Mouse (Mus musculus): Measurements from ENCODE around the gene Anapc7. TPM values are rescaled to one million over a fixed set of nuclear protein-coding genes. Genes with fewer than 3 reads are reported as not detected.

The Anapc7 gene
- 27.0 and 27.4 TPM in 2 replicates for polyA plus RNA-seq (2014; fragmentation: Nextera tagmentation; extraction: Ambion mirVana)

- ATAC-seq (replicated peaks; ENCODE audit: low FRiP score) (peak; percentile 11; the same call in 1 of the 2 replicates), DNase-seq (ENCODE audit: low spot score) (no peak)
- WGBS = 15% methylated on average over 17 of the region's 17 CpGs
- peak within 1 kb of the TSS; percentile 94 for H3K9ac ChIP-seq (ENCODE audit: low read depth, low read length)
- no peaks in the 10 kb centered on the region for H3K36me3 ChIP-seq (ENCODE audit: control insufficient read depth, insufficient read depth, low read length)
- H3K4me3 ChIP-seq (ENCODE audit: low read depth, low read length) = peak within 1 kb of the TSS; percentile 99
- no peaks in the 10 kb centered on the region for H3K27me3 ChIP-seq (replicated peaks; ENCODE audit: control insufficient read depth, insufficient read depth, low read length)
- H3K4me2 ChIP-seq = peak within 1 kb of the TSS; percentile 93
- peak within 1 kb of the TSS; percentile 54 for H3K27ac ChIP-seq (ENCODE audit: low read depth, low read length)
- no peaks in the 10 kb centered on the region for H3K9me3 ChIP-seq (ENCODE audit: control insufficient read depth, low read length)
- peaks cover 11% of the 10 kb centered on the region; the same call in 1 of the 2 replicates for H3K4me1 ChIP-seq (replicated peaks; ENCODE audit: control insufficient read depth, insufficient read depth, low read length)
Measured at GRCm38 (mm10) chr5:122421271-122422068, at the start of gene Anapc7. Anapc7 (plus strand) TSS chr5:122421693.

DNA sequence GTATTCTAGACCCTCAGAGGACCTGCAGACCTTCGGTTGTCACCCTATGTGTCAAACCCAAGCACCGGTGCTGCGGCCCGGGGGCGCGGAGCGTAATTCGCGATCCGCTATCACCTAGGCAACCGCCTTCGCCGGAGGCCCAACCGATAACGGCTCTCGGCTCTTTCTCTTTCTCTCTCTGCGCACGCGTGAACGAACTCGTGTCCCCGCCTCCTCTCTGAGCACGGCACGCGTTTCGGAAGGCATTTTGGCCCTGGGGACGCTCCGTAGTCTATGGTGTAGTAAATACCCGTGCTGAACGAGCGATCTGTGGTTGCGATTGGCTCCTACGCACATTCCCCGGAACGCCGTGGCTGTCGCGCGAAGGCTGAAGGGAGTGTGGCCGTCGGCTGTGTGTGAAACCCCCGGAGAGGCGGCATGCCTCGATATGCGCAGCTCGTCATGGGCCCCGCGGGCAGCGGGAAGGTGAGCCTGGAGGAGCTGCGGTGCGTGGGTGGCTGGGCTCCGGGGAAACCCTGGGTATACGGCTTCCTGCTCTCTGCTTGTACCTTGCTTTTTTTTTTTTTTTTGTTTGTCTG is 49.2 kb upstream of the Anapc7 start, which contains the start of gene Fam216a:
TSS of gene Fam216a (minus strand) at position 173 of the 578 bp plus-strand sequence.
- H3K27ac ChIP-seq (ENCODE audit: low read depth, low read length) = peak within 1 kb of the TSS; percentile 93
- H3K4me1 ChIP-seq (replicated peaks; ENCODE audit: control insufficient read depth, insufficient read depth, low read length) = peaks cover 13% of the 10 kb centered on the region
- H3K9ac ChIP-seq (ENCODE audit: low read depth, low read length) = peak within 1 kb of the TSS; percentile 80
- H3K9me3 ChIP-seq (ENCODE audit: control insufficient read depth, low read length) = no peaks in the 10 kb centered on the region
- under 1% methylated on average over 53 of the region's 53 CpGs for WGBS
- DNase-seq (ENCODE audit: low spot score) = peak; percentile 96
- peak within 1 kb of the TSS; percentile 89 for H3K4me3 ChIP-seq (ENCODE audit: low read depth, low read length)
- H3K4me2 ChIP-seq = peak within 1 kb of the TSS; percentile 72
- H3K36me3 ChIP-seq (ENCODE audit: control insufficient read depth, insufficient read depth, low read length) = peaks cover 10% of the 10 kb centered on the region
- peak; percentile 90 for ATAC-seq (replicated peaks; ENCODE audit: low FRiP score)
- no peaks in the 10 kb centered on the region for H3K27me3 ChIP-seq (replicated peaks; ENCODE audit: control insufficient read depth, insufficient read depth, low read length)

- DNase-seq (ENCODE audit: low spot score) (peak; percentile 26), ATAC-seq (replicated peaks; ENCODE audit: low FRiP score) (no peak)
- peak overlapping the region; percentile 72 for H3K4me2 ChIP-seq
- peak overlapping the region; percentile 80 for H3K9ac ChIP-seq (ENCODE audit: low read depth, low read length)
- peaks cover 13% of the 10 kb centered on the region for H3K4me1 ChIP-seq (replicated peaks; ENCODE audit: control insufficient read depth, insufficient read depth, low read length)
- peak overlapping the region; percentile 85 for H3K27ac ChIP-seq (ENCODE audit: low read depth, low read length)
- no peaks in the 10 kb centered on the region for H3K27me3 ChIP-seq (replicated peaks; ENCODE audit: control insufficient read depth, insufficient read depth, low read length)
- 4% methylated on average over 5 of the region's 5 CpGs for WGBS
- peak overlapping the region; percentile 89 for H3K4me3 ChIP-seq (ENCODE audit: low read depth, low read length)
- peaks cover 7% of the 10 kb centered on the region; the same call in 1 of the 2 replicates for H3K36me3 ChIP-seq (ENCODE audit: control insufficient read depth, insufficient read depth, low read length)
- H3K9me3 ChIP-seq (ENCODE audit: control insufficient read depth, low read length) = no peaks in the 10 kb centered on the region
Measured at GRCm38 (mm10) chr5:122372878-122373277, 48.6 kb upstream of the Anapc7 start.

DNA sequence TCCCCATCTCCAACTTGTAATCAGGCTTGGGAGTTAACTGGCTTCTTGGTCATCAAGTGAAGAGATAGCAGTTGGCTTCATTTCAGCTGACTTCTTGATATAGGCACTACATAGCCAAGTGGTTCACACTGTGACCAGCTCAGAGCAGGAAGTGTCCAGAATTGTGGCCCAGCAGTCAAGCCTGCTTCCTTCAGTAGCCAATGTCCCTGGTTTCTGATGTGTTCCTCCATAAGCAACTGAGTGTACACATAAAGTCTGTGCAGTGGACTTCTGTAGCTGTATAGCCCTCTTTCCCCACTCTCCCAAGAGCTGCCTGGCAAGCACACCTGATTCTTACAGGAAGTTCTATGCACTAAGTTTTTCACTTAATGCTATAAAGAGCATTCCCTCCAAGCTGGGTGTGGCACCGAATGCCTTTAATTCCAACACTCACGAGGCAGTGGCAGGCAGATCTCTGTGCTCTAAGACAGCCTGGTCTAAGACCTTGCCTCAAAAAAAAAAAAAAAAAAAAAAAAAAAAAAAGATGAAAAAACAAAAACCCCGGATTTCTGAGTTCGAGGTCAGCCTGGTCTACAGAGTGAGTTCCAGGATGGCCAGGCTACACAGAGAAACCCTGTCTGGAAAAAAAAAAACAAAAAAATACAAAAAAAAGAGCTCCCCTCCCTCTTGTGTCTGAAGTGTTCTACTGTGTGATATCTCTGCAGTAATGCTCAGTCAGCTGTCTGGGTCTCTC is 44.2 kb upstream of the Anapc7 start:
- Histone ChIP-seq H3K4me1 (replicated peaks; ENCODE audit: control insufficient read depth, insufficient read depth, low read length) (peaks cover 9% of the 10 kb centered on the region), H3K4me2 (no peak overlapping the region), H3K27ac (ENCODE audit: low read depth, low read length) (no peak overlapping the region), H3K4me3 (ENCODE audit: low read depth, low read length) (no peak overlapping the region), H3K9ac (ENCODE audit: low read depth, low read length) (no peak overlapping the region), H3K36me3 (ENCODE audit: control insufficient read depth, insufficient read depth, low read length) (peaks cover 31% of the 10 kb centered on the region), H3K9me3 (ENCODE audit: control insufficient read depth, low read length) (no peaks in the 10 kb centered on the region), H3K27me3 (replicated peaks; ENCODE audit: control insufficient read depth, insufficient read depth, low read length) (no peaks in the 10 kb centered on the region)
- ATAC-seq (replicated peaks; ENCODE audit: low FRiP score) = no peak
- DNase-seq (ENCODE audit: low spot score) = peak; percentile 15
- 83% methylated on average over 4 of the region's 4 CpGs for WGBS

- peaks cover 31% of the 10 kb centered on the region for H3K36me3 ChIP-seq (ENCODE audit: control insufficient read depth, insufficient read depth, low read length)
- 95% methylated on average over 12 of the region's 12 CpGs for WGBS
- DNase-seq (ENCODE audit: low spot score) = peak; percentile 28
Measured at GRCm38 (mm10) chr5:122378171-122378570, 43.3 kb upstream of the Anapc7 start.

DNA sequence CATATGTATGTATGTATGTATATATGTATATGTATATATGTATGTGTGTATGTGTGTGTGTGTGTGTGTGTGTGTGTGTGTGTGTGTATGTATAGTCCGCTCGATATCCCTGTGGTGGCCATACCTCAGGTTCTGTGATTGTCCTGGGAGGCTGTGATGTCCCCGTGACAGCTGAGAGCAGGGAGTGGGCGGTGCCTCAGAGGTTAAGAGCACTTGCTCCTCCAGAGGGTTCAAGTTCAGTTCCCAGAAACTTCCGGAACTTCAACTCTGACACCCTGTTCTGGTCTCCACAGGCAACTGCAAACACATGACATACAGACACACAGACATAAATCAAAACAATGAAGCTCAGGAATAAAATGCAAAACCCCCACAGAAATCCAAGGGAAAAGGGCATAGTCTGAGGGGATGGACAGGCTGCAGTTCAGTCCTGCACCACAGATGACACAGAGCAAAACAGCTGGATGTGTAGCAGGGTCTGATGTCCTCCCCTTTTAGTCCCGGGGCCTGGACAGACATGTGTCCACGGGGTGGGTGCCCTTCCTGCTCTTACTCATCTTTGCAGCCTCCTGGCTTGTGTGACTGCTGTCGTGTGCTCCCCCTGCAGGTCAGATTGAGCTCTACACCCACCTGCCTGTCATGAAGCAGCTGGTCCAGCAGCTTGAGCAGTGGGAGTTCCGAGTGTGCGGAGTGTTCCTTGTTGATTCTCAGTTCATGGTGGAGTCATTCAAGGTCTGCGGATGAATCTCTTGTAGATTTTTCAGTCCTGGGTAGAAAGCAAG is 41.9 kb upstream of the Anapc7 start:
- Histone ChIP-seq H3K36me3 (ENCODE audit: control insufficient read depth, insufficient read depth, low read length) (peaks cover 31% of the 10 kb centered on the region), H3K27me3 (replicated peaks; ENCODE audit: control insufficient read depth, insufficient read depth, low read length) (no peaks in the 10 kb centered on the region), H3K27ac (ENCODE audit: low read depth, low read length) (no peak overlapping the region), H3K9me3 (ENCODE audit: control insufficient read depth, low read length) (no peaks in the 10 kb centered on the region), H3K9ac (ENCODE audit: low read depth, low read length) (no peak overlapping the region), H3K4me1 (replicated peaks; ENCODE audit: control insufficient read depth, insufficient read depth, low read length) (no peaks in the 10 kb centered on the region), H3K4me3 (ENCODE audit: low read depth, low read length) (no peak overlapping the region), H3K4me2 (no peak overlapping the region)
- ATAC-seq (replicated peaks; ENCODE audit: low FRiP score) (peak; percentile 64), DNase-seq (ENCODE audit: low spot score) (peak; percentile 41)
- 62% methylated on average over 11 of the region's 11 CpGs for WGBS

More at GRCm38 (mm10) chr5:122378171-122378570, 43.3 kb upstream of the Anapc7 start:
- Histone ChIP-seq H3K9ac (ENCODE audit: low read depth, low read length) (no peak overlapping the region), H3K4me2 (no peak overlapping the region), H3K27me3 (replicated peaks; ENCODE audit: control insufficient read depth, insufficient read depth, low read length) (no peaks in the 10 kb centered on the region), H3K4me1 (replicated peaks; ENCODE audit: control insufficient read depth, insufficient read depth, low read length) (peaks cover 9% of the 10 kb centered on the region), H3K27ac (ENCODE audit: low read depth, low read length) (no peak overlapping the region), H3K4me3 (ENCODE audit: low read depth, low read length) (no peak overlapping the region), H3K9me3 (ENCODE audit: control insufficient read depth, low read length) (no peaks in the 10 kb centered on the region)
- ATAC-seq (replicated peaks; ENCODE audit: low FRiP score) = no peak

DNA sequence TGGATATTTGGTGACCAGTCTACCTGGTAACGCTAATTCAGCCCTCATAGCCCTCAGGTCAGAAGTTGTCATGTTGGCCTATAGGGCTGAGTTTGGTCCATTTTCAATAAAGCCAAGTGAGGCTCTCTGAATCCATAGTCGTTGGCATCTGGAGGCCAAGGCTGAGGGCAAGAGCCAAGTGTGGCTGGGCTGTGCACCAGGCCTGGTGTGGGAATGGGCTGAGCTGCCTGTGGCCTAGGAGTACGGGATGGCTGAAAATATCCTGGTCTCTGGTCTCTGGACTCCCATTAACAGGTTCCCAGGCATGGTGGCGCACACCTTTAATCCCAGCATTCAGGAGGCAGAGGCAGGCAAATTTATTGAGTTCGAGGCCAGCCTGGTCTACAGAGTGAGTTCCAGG is 31.5 kb upstream of the Anapc7 start:
- H3K9me3 ChIP-seq (ENCODE audit: control insufficient read depth, low read length) = no peaks in the 10 kb centered on the region
- ATAC-seq (replicated peaks; ENCODE audit: low FRiP score) (no peak), DNase-seq (ENCODE audit: low spot score) (no peak)
- peaks cover 2% of the 10 kb centered on the region; the same call in 1 of the 2 replicates for H3K36me3 ChIP-seq (ENCODE audit: control insufficient read depth, insufficient read depth, low read length)
- no peak overlapping the region for H3K4me3 ChIP-seq (ENCODE audit: low read depth, low read length)
- no peak overlapping the region for H3K27ac ChIP-seq (ENCODE audit: low read depth, low read length)
- no peaks in the 10 kb centered on the region for H3K27me3 ChIP-seq (replicated peaks; ENCODE audit: control insufficient read depth, insufficient read depth, low read length)
- 83% methylated on average over 5 of the region's 5 CpGs for WGBS
- peaks cover 7% of the 10 kb centered on the region for H3K4me1 ChIP-seq (replicated peaks; ENCODE audit: control insufficient read depth, insufficient read depth, low read length)
- no peak overlapping the region for H3K4me2 ChIP-seq
- H3K9ac ChIP-seq (ENCODE audit: low read depth, low read length) = no peak overlapping the region

GRCm38 (mm10) chr5:122390671-122391070 is 30.8 kb upstream of the Anapc7 start:
- no peak overlapping the region for H3K4me2 ChIP-seq
- DNase-seq (ENCODE audit: low spot score) = no peak
- H3K27ac ChIP-seq (ENCODE audit: low read depth, low read length) = no peak overlapping the region
- H3K9me3 ChIP-seq (ENCODE audit: control insufficient read depth, low read length) = no peaks in the 10 kb centered on the region
- no peaks in the 10 kb centered on the region for H3K27me3 ChIP-seq (replicated peaks; ENCODE audit: control insufficient read depth, insufficient read depth, low read length)
- peaks cover 7% of the 10 kb centered on the region for H3K4me1 ChIP-seq (replicated peaks; ENCODE audit: control insufficient read depth, insufficient read depth, low read length)
- ATAC-seq (replicated peaks; ENCODE audit: low FRiP score) = no peak
- H3K36me3 ChIP-seq (ENCODE audit: control insufficient read depth, insufficient read depth, low read length) = peaks cover 2% of the 10 kb centered on the region; the same call in 1 of the 2 replicates
- no peak overlapping the region for H3K9ac ChIP-seq (ENCODE audit: low read depth, low read length)
- H3K4me3 ChIP-seq (ENCODE audit: low read depth, low read length) = no peak overlapping the region
